Mouse (Mus musculus) kidney, embryonic 15.5 days (tissue): ENCODE measurements around the gene Irgc1. TPM values are rescaled to one million over a fixed set of nuclear protein-coding genes. Genes with fewer than 3 reads are reported as not detected.
A peak's percentile ranks its signal among the peaks of the same experiment; 100 is the strongest.

ENCODE experiments used
- ATAC-seq: fragments of 200-750 bp; cut with Nextera tagmentation; replicated peaks from 2 replicates; pipeline ENCODE4 v1.8.0; 2017; ENCODE audit warnings: moderate TSS enrichment; ENCODE audit not compliant: low FRiP score
- H3K27ac ChIP-seq: fragments of 300-500 bp; sonication (generic); 2 replicates; pipeline ENCODE4 v1.5.1; 2015; ENCODE audit warnings: mild to moderate bottlenecking, inconsistent platforms
- H3K27me3 ChIP-seq: fragments of 300-500 bp; sonication (generic); 2 replicates; pipeline ENCODE4 v1.6.1; 2015; ENCODE audit warnings: inconsistent platforms
- H3K36me3 ChIP-seq: fragments of 300-500 bp; sonication (generic); 2 replicates; pipeline ENCODE4 v1.6.1; 2015; ENCODE audit warnings: inconsistent platforms
- H3K4me1 ChIP-seq: fragments of 300-500 bp; sonication (generic); 2 replicates; pipeline ENCODE4 v1.6.1; 2015; ENCODE audit warnings: inconsistent platforms
- H3K4me2 ChIP-seq: fragments of 300-500 bp; sonication (generic); 2 replicates; pipeline ENCODE4 v1.6.1; 2015; ENCODE audit warnings: moderate library complexity, mild to moderate bottlenecking, inconsistent platforms
- H3K4me3 ChIP-seq: fragments of 300-500 bp; sonication (generic); replicated peaks from 2 replicates; pipeline ENCODE4 v1.5.1; 2015; ENCODE audit warnings: mild to moderate bottlenecking, inconsistent platforms
- H3K9ac ChIP-seq: fragments of 300-500 bp; sonication (generic); 2 replicates; pipeline ENCODE4 v1.6.1; 2015; ENCODE audit warnings: mild to moderate bottlenecking, inconsistent platforms
- H3K9me3 ChIP-seq: fragments of 300-500 bp; sonication (generic); replicated peaks from 2 replicates; pipeline ENCODE4 v1.6.1; 2016; ENCODE audit warnings: inconsistent platforms
- WGBS: fragments of 180-500 bp; shearing (Covaris S2); methylation state at CpG from one replicate; pipeline ENCODE4 v1.1.7; 2015; ENCODE audit warnings: mixed read lengths; 5-methylcytosine and 5-hydroxymethylcytosine counted together
- polyA plus RNA-seq: library from polyadenylated mRNA; unstranded; fragments of >200 nt; fragmentation: Nextera tagmentation; extraction: Ambion mirVana; gene quantifications from 2 replicates; pipeline ENCODE4 v1.2.1, GENCODE M21; 2015

The Irgc1 gene
- polyA plus RNA-seq, 1 experiment from 2014 or later: not detected

DNA sequence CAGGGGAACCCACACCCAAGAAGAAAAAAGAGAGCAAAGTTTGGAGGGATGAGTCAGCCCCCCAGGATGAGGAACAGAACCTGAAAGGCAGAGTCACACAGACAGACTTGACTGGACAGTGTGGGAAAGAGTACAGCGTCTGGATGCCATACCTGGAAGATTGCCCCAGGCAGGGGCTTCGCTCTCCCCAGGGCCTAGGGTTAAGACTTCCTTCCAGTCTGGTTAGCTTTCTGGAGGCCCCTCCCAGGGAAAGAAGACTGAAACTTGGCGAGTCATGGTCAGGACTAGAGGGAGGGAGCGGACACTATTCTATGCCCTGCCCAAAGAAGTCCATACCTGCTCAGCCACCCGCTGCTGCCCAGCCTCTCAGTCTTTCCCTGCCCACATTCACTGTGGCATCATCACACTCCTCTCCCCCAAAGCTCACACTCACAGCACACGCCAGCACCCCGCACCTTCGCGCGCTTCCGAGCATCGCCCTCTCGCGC is 28.9 kb upstream of the Irgc1 start:
- 11% methylated on average over 14 of the region's 14 CpGs for WGBS
- Histone ChIP-seq H3K27ac (no peak overlapping the region), H3K36me3 (no peaks in the 10 kb centered on the region), H3K4me2 (peak overlapping the region; percentile 95), H3K27me3 (peaks cover 41% of the 10 kb centered on the region; the same call in 1 of the 2 replicates), H3K9ac (peak overlapping the region; percentile 64), H3K4me3 (peak overlapping the region; percentile 74), H3K9me3 (no peaks in the 10 kb centered on the region), H3K4me1 (peaks cover 22% of the 10 kb centered on the region)
- ATAC-seq: peak; percentile 33

DNA sequence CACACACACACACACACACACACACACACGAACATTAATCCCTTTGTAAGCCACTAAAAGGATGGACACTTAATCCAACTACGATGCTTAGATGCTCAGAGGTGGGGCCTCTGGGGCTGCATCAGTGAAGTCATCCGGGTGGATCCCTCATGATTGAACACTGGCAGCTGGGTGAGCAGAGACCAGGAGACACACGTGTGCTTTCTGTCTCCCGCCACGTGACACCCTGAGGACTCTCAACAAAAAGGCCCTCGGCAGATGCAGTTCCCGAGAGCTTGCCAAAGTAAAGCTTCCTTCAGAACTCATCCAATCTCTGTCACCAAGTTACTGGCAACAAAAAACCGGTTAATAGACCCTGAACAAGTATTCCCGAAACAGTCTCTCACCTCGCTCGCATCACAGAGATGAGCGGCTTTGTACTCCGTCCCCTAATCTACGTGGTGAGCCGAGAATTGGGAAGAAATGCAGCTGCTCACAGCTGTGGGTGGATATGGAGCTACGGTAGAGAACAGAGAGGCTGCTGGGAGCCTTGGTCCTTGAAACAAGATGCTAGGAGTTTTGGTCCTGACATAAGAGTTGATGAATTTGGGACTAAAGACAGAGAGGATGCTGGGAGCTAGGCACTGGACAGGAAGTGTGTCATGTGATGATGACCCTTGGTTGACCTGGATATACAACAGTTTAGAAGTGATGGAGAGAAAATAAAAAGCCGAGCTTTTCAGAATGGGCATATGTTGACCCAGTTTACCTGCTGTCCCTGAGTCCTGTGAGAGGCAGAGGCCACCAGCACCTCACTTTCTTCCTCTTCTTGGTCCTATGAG is 28.2 kb upstream of the Irgc1 start:
- no peak overlapping the region for H3K4me2 ChIP-seq
- H3K9me3 ChIP-seq: no peaks in the 10 kb centered on the region
- H3K27ac ChIP-seq: no peak overlapping the region
- H3K36me3 ChIP-seq: no peaks in the 10 kb centered on the region
- H3K4me1 ChIP-seq: peaks cover 22% of the 10 kb centered on the region
- H3K9ac ChIP-seq: no peak overlapping the region
- no peak for ATAC-seq
- peaks cover 41% of the 10 kb centered on the region; the same call in 1 of the 2 replicates for H3K27me3 ChIP-seq
- no peak overlapping the region for H3K4me3 ChIP-seq
- 56% methylated on average over 18 of the region's 18 CpGs for WGBS

DNA sequence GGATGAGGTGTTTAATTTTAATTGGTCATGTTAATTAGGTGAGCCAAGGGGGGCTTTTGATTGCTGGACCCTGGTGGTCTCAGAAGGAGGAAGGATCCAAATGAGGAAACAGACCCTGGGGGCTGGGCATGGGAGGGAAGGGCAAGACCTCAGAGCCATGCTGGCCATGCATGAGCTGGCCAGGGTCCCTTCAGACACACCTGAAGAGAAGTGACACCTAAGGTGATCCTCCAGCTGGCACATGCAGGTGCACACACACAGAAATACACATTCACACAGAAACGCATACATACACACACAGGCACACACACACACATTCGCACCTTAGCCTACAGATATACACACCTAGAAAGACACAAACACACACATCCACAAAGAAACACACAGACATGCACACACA is 27.6 kb upstream of the Irgc1 start:
- WGBS: 90% methylated on average over 2 of the region's 2 CpGs

DNA sequence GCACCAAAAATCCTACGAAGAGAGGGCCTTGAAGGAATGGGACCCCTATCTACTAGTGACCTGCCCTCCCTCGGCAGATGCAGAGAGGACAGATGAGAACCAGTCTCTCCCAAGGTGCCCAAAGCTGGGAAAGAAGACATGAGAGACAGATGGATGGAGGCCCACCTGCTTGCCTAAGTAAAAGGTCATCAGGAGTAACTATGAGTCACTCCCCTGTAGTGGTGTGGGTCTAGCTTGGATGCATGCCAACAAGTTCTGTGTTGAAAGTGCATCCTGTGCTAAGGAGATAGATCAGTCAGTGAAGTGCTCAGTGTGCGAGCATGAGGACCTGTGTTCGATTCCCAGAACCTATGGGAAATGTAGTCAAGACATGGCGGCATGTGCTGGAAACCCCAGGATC is 26.8 kb upstream of the Irgc1 start:
- no peak for ATAC-seq
- H3K27ac ChIP-seq: no peak overlapping the region
- no peaks in the 10 kb centered on the region for H3K36me3 ChIP-seq
- H3K9ac ChIP-seq: no peak overlapping the region
- peaks cover 25% of the 10 kb centered on the region for H3K4me1 ChIP-seq
- whole genome bisulfite sequencing: 78% methylated on average over 5 of the region's 5 CpGs
- H3K4me2 ChIP-seq: no peak overlapping the region
- no peak overlapping the region for H3K4me3 ChIP-seq
- H3K27me3 ChIP-seq: peaks cover 34% of the 10 kb centered on the region; the same call in 1 of the 2 replicates
- no peaks in the 10 kb centered on the region for H3K9me3 ChIP-seq

More for the DNA sequence above, 27.6 kb upstream of the Irgc1 start:
- H3K9ac ChIP-seq: no peak overlapping the region
- H3K27me3 ChIP-seq: peaks cover 41% of the 10 kb centered on the region; the same call in 1 of the 2 replicates
- H3K9me3 ChIP-seq: no peaks in the 10 kb centered on the region
- H3K4me2 ChIP-seq: no peak overlapping the region
- H3K36me3 ChIP-seq: no peaks in the 10 kb centered on the region
- no peak overlapping the region for H3K27ac ChIP-seq
- no peak for ATAC-seq
- H3K4me1 ChIP-seq: peaks cover 22% of the 10 kb centered on the region
- no peak overlapping the region for H3K4me3 ChIP-seq

DNA sequence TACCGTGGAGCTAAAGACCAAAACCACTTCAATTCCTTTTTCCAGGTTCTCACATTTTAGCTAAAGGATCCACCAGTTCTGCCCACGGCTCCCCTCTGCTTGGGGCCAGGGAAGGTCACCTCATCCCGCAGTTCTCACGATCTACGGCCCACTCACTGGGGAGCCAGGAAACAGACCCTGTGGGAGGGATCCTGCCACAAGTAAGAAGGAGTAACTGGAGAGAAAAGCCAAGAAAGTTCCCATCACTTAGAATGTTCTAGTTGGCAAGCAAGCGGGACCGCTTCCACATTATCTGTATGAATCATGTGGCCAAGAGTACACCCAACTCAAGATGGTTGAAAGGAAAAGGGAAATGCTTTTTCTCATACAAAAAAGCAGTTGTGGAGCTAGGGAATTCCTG is 24.8 kb upstream of the Irgc1 start:
- peaks cover 18% of the 10 kb centered on the region for H3K4me1 ChIP-seq
- ATAC-seq: no peak

DNA sequence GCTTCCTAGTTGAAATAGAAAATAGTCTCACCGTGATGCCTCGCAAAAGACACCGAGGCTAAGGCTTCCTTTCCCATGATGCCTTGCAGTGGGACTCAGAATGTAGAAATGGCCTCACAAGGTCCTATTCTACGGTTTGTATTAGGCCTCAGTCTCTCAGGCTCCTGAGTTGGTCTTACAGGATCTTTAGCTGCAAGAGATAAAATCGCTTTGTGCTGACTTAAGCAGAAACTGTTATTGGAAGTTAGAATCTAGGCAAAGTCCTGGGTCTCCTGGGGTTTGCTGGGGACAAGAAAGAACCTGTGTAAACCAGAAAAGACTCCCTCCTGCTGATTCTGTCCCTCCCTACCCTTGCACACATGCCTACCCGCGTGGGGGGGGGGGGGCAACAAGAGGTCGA is 24.2 kb upstream of the Irgc1 start:
- H3K4me3 ChIP-seq: no peak overlapping the region
- H3K36me3 ChIP-seq: peaks cover 13% of the 10 kb centered on the region; the same call in 1 of the 2 replicates
- no peak overlapping the region for H3K27ac ChIP-seq
- H3K4me1 ChIP-seq: peaks cover 15% of the 10 kb centered on the region
- no peak overlapping the region for H3K4me2 ChIP-seq
- 79% methylated on average over 8 of the region's 8 CpGs for whole genome bisulfite sequencing
- H3K9ac ChIP-seq: no peak overlapping the region
- ATAC-seq: no peak
- no peaks in the 10 kb centered on the region for H3K9me3 ChIP-seq
- peaks cover 15% of the 10 kb centered on the region; the same call in 1 of the 2 replicates for H3K27me3 ChIP-seq

More for the DNA sequence above, 24.8 kb upstream of the Irgc1 start:
- Histone ChIP-seq H3K36me3 (peaks cover 10% of the 10 kb centered on the region; the same call in 1 of the 2 replicates), H3K4me3 (no peak overlapping the region), H3K9me3 (no peaks in the 10 kb centered on the region), H3K27ac (no peak overlapping the region), H3K9ac (no peak overlapping the region), H3K4me2 (no peak overlapping the region), H3K27me3 (peaks cover 19% of the 10 kb centered on the region; the same call in 1 of the 2 replicates)
- 78% methylated on average over 7 of the region's 7 CpGs for WGBS

DNA sequence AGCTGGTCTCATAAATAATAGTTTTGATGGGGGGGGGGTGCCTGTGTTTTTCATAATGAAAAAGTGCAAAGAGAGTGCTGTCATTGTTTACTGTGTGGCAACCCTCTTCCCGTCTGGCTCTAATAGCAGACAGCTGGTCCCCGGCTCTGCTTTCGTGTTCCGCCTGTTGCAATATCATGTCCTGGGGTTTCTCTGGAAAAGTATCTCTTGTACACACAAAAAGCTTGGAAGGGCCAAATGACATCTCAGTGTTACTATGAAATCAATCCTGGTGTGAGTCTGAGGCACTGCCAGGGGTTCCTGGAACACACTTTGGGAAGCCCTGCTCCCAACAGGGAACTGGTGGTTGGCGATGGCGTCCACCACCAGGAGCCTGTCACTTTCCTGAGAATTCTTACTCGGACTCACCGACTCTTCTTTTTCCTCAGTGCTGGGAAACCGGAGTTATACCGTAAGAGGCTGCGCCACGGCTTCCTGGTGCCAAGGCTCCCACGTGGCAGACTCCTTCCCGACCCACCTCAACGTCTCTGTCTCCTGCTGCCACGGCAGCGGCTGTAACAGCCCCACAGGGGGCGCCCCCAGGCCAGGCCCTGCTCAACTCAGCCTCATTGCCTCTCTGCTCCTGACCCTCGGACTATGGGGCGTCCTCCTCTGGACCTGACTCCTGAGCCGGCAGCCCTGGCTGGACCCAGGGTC is 22.9 kb upstream of the Irgc1 start:
- Histone ChIP-seq H3K36me3 (peaks cover 13% of the 10 kb centered on the region; the same call in 1 of the 2 replicates), H3K27me3 (peaks cover 2% of the 10 kb centered on the region; the same call in 1 of the 2 replicates), H3K4me1 (0 out of 2 replicates have a peak, but pooled peaks cover 3% of the 10 kb centered on the region), H3K4me2 (no peak overlapping the region), H3K27ac (no peak overlapping the region), H3K9me3 (no peaks in the 10 kb centered on the region), H3K4me3 (no peak overlapping the region), H3K9ac (no peak overlapping the region)
- 51% methylated on average over 21 of the region's 21 CpGs for WGBS
- no peak for ATAC-seq

DNA sequence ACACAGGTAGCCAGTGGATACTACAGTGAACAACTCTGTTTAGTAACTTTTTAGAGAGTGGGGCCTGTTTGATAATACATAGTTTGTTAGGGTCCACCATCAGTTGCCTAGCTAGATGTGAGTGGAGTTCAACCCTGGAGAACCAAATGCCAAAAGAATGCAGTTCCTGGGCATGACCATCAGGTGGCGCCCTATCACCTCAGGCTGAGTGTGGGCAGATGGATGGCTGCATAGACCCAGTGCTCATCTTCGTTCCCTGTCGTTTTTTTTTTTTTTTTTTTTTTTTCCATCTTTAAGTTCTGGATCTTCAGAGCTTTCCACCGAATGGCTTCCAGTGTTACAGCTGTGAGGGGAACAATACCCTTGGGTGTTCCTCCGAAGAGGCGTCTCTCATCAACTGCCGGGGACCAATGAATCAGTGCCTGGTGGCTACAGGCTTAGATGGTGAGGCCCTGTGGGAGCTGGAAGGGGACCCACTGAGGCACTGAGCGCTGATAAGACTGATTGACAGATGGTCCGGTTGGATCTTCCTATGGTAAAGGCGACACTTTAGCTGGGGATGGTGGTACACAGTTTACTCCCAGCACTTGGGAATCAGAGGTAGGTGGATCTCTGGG is 21.9 kb upstream of the Irgc1 start:
- ATAC-seq: no peak
- Histone ChIP-seq H3K36me3 (peaks cover 15% of the 10 kb centered on the region), H3K9ac (no peak overlapping the region), H3K4me1 (0 out of 2 replicates have a peak, but pooled peaks cover 3% of the 10 kb centered on the region), H3K27me3 (no peaks in the 10 kb centered on the region), H3K9me3 (no peaks in the 10 kb centered on the region), H3K4me3 (no peak overlapping the region), H3K4me2 (no peak overlapping the region), H3K27ac (no peak overlapping the region)
- WGBS: 54% methylated on average over 10 of the region's 10 CpGs

DNA sequence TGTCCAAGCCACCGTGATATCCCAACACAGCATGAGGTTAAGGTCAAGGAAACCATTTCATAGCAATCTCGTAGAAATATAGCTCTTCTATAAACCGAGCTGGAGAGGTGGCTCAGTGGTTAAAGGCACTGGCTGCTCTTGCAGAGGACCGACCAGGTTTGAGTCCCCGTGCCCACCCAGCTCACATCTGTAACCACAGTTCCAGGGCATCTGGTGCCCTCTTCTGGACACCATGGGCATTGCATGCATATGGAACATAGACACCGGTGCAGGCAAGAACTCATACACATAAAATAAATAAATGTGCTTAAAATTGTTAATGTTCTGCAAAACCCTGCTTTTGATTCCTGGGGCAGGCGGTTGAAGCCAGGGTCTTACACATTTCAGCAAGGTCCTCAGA is 20.8 kb upstream of the Irgc1 start:
- Histone ChIP-seq H3K27me3 (no peaks in the 10 kb centered on the region), H3K4me3 (no peak overlapping the region), H3K9me3 (no peaks in the 10 kb centered on the region), H3K36me3 (peaks cover 19% of the 10 kb centered on the region), H3K9ac (no peak overlapping the region), H3K27ac (no peak overlapping the region), H3K4me1 (0 out of 2 replicates have a peak, but pooled peaks cover 3% of the 10 kb centered on the region), H3K4me2 (no peak overlapping the region)
- WGBS: 77% methylated on average over 7 of the region's 7 CpGs
- no peak for ATAC-seq

DNA sequence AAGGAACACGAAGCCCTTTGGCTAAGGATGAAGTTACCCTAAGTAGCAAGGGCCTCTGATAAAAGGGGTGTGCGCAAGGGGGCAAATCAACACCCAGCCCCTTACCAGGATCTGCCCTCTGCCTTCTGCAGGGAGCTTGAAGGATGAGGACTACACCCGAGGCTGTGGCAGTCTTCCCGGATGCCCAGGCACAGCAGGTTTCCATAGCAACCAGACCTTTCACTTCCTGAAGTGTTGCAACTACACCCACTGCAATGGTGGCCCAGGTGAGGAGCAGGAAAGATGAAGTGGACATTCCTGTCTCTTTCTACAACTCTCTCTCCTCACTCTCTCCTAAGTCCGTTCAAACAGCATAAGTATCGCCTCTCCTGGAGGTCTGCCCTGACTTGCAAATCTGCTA is 20.3 kb upstream of the Irgc1 start:
- Histone ChIP-seq H3K4me1 (0 out of 2 replicates have a peak, but pooled peaks cover 3% of the 10 kb centered on the region), H3K36me3 (peaks cover 20% of the 10 kb centered on the region), H3K9ac (no peak overlapping the region), H3K4me3 (no peak overlapping the region), H3K4me2 (no peak overlapping the region), H3K27me3 (no peaks in the 10 kb centered on the region), H3K27ac (no peak overlapping the region), H3K9me3 (no peaks in the 10 kb centered on the region)
- ATAC-seq: no peak
- WGBS: 85% methylated on average over 6 of the region's 6 CpGs

DNA sequence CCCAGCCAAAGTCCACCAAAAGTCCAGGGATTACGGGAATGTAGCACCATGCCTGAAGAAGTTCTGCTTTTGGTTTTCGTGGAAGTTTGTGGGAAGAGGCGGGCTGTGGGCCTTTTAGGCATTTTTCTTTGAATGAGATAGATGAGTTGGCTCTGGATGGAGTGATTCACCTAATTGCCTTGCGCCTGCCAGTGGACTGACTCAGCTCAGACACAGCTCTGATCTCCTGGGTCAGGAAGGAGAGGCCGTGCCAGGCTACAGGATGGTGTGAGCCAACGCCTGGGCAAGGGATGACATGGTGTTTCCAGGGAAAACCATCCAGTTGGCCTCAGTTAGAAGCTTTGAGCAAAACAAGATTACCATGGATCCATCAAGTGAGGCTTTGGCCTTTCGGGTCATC is 18.3 kb upstream of the Irgc1 start:
- Histone ChIP-seq H3K9ac (no peak overlapping the region), H3K36me3 (peaks cover 26% of the 10 kb centered on the region), H3K4me2 (no peak overlapping the region), H3K4me1 (0 out of 2 replicates have a peak, but pooled peaks cover 3% of the 10 kb centered on the region), H3K27ac (no peak overlapping the region), H3K9me3 (no peaks in the 10 kb centered on the region), H3K4me3 (no peak overlapping the region), H3K27me3 (no peaks in the 10 kb centered on the region)
- 95% methylated on average over 7 of the region's 7 CpGs for WGBS
- ATAC-seq: 0 out of 2 replicates have a peak, but pooled peaks have one; percentile 4
